Mouse (Mus musculus) bone marrow, adult 2 months (tissue): ENCODE measurements around the gene Git2.

Experiments used
- CTCF ChIP-seq: fragments of 200-500 bp; IDR thresholded peaks from 2 replicates; pipeline ENCODE4 v1.5.1; 2011; ENCODE audit warnings: low read length, control low read depth; ENCODE audit not compliant: control insufficient read depth, insufficient read depth
- POLR2A ChIP-seq: fragments of 200-500 bp; IDR thresholded peaks from 2 replicates; pipeline ENCODE4 v1.6.1; 2011; ENCODE audit warnings: low read depth, mild to moderate bottlenecking, control low read depth, low read length, borderline replicate concordance; ENCODE audit not compliant: control insufficient read depth

DNA sequence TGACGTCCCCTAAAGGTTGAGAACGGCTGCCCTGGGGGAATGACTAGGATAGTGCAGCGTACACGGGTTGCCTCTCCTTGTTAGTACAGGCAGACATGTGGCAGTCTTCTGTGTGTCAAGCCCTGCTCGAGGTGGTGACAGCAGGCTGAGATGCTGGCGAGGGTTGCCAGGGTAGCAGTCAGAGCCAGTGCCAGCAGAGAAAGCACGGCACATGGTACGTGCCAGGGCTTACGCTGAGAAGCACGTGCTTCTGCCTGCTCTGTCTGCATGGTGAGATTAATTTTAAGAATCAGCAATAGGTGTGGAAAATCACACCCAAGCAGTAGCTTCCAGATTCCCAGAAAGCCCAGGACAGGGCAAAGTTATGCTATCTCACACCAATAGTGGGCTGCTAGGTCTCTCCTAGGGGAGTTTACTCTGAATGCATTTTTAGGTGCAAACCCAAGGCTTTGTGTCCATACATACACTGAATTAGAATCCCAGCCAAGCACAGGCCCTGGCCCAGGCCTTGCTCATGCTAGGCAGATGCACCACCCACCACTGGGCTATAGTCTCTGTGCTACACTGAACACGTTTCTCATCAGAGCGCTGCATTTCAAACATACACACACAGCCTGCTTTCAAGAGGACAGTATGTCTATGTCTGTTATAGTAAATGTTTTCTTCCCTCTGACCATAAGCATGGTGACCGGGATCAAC, 32.2 kb downstream of the Git2 start:
- TF ChIP-seq CTCF (no peak), POLR2A (no peak)
